Comparison of ENCODE assay signal across 9 mouse cellular contexts in the genomic region with DNA sequence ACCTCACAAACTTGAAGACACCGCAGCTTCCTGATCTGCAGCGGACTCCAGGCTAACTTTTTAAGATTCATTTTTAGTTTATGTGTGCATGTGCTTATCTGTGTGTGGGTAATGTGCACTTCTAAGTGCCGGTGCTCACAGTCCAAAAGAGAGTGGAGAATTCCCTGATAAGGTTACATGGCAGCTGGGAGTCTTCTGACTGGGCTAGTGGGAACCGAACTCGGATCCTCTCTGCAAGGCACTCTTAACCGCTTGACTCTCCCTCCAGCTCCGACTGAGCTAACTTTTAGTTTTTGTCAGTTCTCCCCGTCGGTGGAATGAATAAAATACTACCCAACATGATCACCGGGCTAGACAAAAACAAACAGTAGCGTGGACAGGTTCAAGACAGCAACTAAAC. TPM values are rescaled to one million over a fixed set of nuclear protein-coding genes. Genes with fewer than 3 reads are reported as not detected.
DNase-seq lines count a peak whose midpoint lies in the region; ATAC-seq and TF ChIP-seq lines count a peak whose summit lies in the region.
"Had no signal": no experiment of that assay in that cellular context is flagged by ENCODE, and none has a peak within 500 bp of the region (broad histone marks: within the 10 kb centered on the region; RNA-seq: fewer than 3 reads in every experiment).

No protein-coding gene starts in this region.

- H3K4me2 ChIP-seq in heart, embryonic 11.5 days: peak overlapping the region; percentile 84
- H3K4me2 ChIP-seq in forebrain, embryonic 12.5 days: peak overlapping the region; percentile 84
- peak overlapping the region; percentile 87 for H3K4me2 ChIP-seq in limb, embryonic 12.5 days
- H3K4me2 ChIP-seq in neural tube, embryonic 13.5 days: peak overlapping the region; percentile 80

- no peaks in the 10 kb centered on the region for H3K27me3 ChIP-seq in heart, embryonic 11.5 days (ENCODE audit: control insufficient read depth, insufficient read depth, low read length)
- H3K27me3 ChIP-seq in forebrain, embryonic 12.5 days: no peaks in the 10 kb centered on the region
- H3K27me3 ChIP-seq in limb, embryonic 12.5 days: no peaks in the 10 kb centered on the region
- H3K27me3 ChIP-seq in neural tube, embryonic 13.5 days: no peaks in the 10 kb centered on the region
- H3K27me3 ChIP-seq: Patski had no signal

- in situ Hi-C loops in ES-E14 (cut with MboI; ENCODE audit: low sequenced_read_pairs in 2 of 2, unreplicated experiment in 2 of 2): no loop called here

- H3K4me1 ChIP-seq in heart, embryonic 11.5 days (ENCODE audit: control insufficient read depth, insufficient read depth, low read length): peaks cover 20% of the 10 kb centered on the region
- no peaks in the 10 kb centered on the region for H3K4me1 ChIP-seq in ES-E14 (ENCODE audit: control insufficient read depth in 2 of 2, insufficient read depth in 2 of 2, low read length in 2 of 2, poor library complexity in 1 of 2)
- H3K4me1 ChIP-seq in forebrain, embryonic 12.5 days: peaks cover 26% of the 10 kb centered on the region
- H3K4me1 ChIP-seq in limb, embryonic 12.5 days (replicated peaks): peaks cover 22% of the 10 kb centered on the region
- H3K4me1 ChIP-seq in neural tube, embryonic 13.5 days (replicated peaks): peaks cover 26% of the 10 kb centered on the region

- DNase-seq in heart, adult 11 months: no peak
- no peak for DNase-seq in ES-E14 (ENCODE audit: low read depth, low spot score)
- DNase-seq in ovary, postnatal 10 days (ENCODE audit: low spot score): no peak
- no peak for DNase-seq in adrenal gland, postnatal 25 days

- H3K36me3 ChIP-seq in heart, embryonic 11.5 days (ENCODE audit: control insufficient read depth, insufficient read depth, low read length): peaks cover 18% of the 10 kb centered on the region; the same call in 1 of the 2 replicates
- peaks cover 25% of the 10 kb centered on the region for H3K36me3 ChIP-seq in ES-E14 (ENCODE audit: control insufficient read depth, insufficient read depth, low read length, poor library complexity, severe bottlenecking)
- H3K36me3 ChIP-seq in forebrain, embryonic 12.5 days (replicated peaks): peaks cover 29% of the 10 kb centered on the region
- H3K36me3 ChIP-seq in limb, embryonic 12.5 days: peaks cover 39% of the 10 kb centered on the region
- peaks cover 36% of the 10 kb centered on the region for H3K36me3 ChIP-seq in neural tube, embryonic 13.5 days

- H3K4me3 ChIP-seq in heart, embryonic 11.5 days (ENCODE audit: low read depth, low read length): peak overlapping the region; percentile 96
- peak overlapping the region; percentile 95 to 98 for H3K4me3 ChIP-seq in ES-E14 (ENCODE audit: insufficient read depth in 1 of 2, low read depth in 1 of 2, low read length in 2 of 2, poor library complexity in 1 of 2, severe bottlenecking in 1 of 2)
- peak overlapping the region; percentile 92 for H3K4me3 ChIP-seq in forebrain, embryonic 12.5 days (replicated peaks)
- H3K4me3 ChIP-seq in limb, embryonic 12.5 days (replicated peaks): peak overlapping the region; percentile 89
- peak overlapping the region; percentile 64 for H3K4me3 ChIP-seq in neural tube, embryonic 13.5 days

- no peaks in the 10 kb centered on the region for H3K9me3 ChIP-seq in heart, embryonic 11.5 days (replicated peaks; ENCODE audit: control insufficient read depth, low read length)
- no peaks in the 10 kb centered on the region for H3K9me3 ChIP-seq in ES-E14 (ENCODE audit: control insufficient read depth, insufficient read depth, low read depth, low read length)
- H3K9me3 ChIP-seq in forebrain, embryonic 12.5 days: no peaks in the 10 kb centered on the region
- no peaks in the 10 kb centered on the region for H3K9me3 ChIP-seq in limb, embryonic 12.5 days
- no peaks in the 10 kb centered on the region for H3K9me3 ChIP-seq in neural tube, embryonic 13.5 days

- WGBS in heart, embryonic 11.5 days (ENCODE audit: insufficient replicate concordance): 6% methylated on average over 11 of the region's 11 CpGs
- WGBS in forebrain, embryonic 12.5 days: 10% methylated on average over 11 of the region's 11 CpGs
- WGBS in limb, embryonic 12.5 days: 11% methylated on average over 11 of the region's 11 CpGs
- 8% methylated on average over 11 of the region's 11 CpGs for WGBS in neural tube, embryonic 13.5 days

- peak overlapping the region; percentile 98 for H3K9ac ChIP-seq in heart, embryonic 11.5 days (ENCODE audit: low read depth, low read length)
- peak overlapping the region; percentile 99 for H3K9ac ChIP-seq in ES-E14 (ENCODE audit: insufficient read depth, low read depth, low read length, poor library complexity, severe bottlenecking)
- peak overlapping the region; percentile 93 for H3K9ac ChIP-seq in forebrain, embryonic 12.5 days
- peak overlapping the region; percentile 82 for H3K9ac ChIP-seq in limb, embryonic 12.5 days (replicated peaks)
- H3K9ac ChIP-seq in neural tube, embryonic 13.5 days: peak overlapping the region; percentile 86

- peak overlapping the region; percentile 89 for H3K27ac ChIP-seq in heart, embryonic 11.5 days (ENCODE audit: low read depth, low read length)
- H3K27ac ChIP-seq in ES-E14 (ENCODE audit: insufficient read depth, low read depth, low read length, poor library complexity, severe bottlenecking): peak overlapping the region; percentile 85; the same call in 1 of the 2 replicates
- H3K27ac ChIP-seq in forebrain, embryonic 12.5 days: peak overlapping the region; percentile 83
- peak overlapping the region; percentile 89; the same call in 1 of the 2 replicates for H3K27ac ChIP-seq in limb, embryonic 12.5 days
- peak overlapping the region; percentile 89 for H3K27ac ChIP-seq in neural tube, embryonic 13.5 days (replicated peaks)

- ATAC-seq in heart, embryonic 11.5 days (replicated peaks; ENCODE audit: insufficient number of reproducible peaks, low FRiP score, low TSS enrichment): no peak
- no peak for ATAC-seq in forebrain, embryonic 12.5 days (ENCODE audit: low FRiP score)
- ATAC-seq in limb, embryonic 12.5 days (ENCODE audit: insufficient number of reproducible peaks, insufficient read depth, low FRiP score, low TSS enrichment, low read depth): no peak
- ATAC-seq in neural tube, embryonic 13.5 days (ENCODE audit: low read depth): no peak

TF ChIP-seq in ES-E14, 5 proteins besides CTCF, POLR2A, EP300 and RAD21:
- TF ChIP-seq ZNF384 (IDR thresholded peaks at IDR 0.05; ENCODE audit: low read depth, low read length): no peak
- no peak for TF ChIP-seq HCFC1 (IDR thresholded peaks at IDR 0.05; ENCODE audit: borderline replicate concordance, insufficient read depth, low read length)
- no peak for TF ChIP-seq ZC3H11A (IDR thresholded peaks at IDR 0.05; ENCODE audit: borderline replicate concordance, low read depth, low read length)
- no peak for TF ChIP-seq MAFK (IDR thresholded peaks at IDR 0.05; ENCODE audit: insufficient read depth, low read depth, low read length)

RNA-seq across cellular contexts. Expression of a gene that starts 0.8 kb away (rescaled TPM):
- polyA plus RNA-seq in heart, embryonic 11.5 days (2014; fragmentation: Nextera tagmentation; extraction: Ambion mirVana): 416 and 417 TPM in 2 replicates
- total RNA-seq in ES-E14 (2012; rRNA removed): 1,668 and 1,913 TPM in 2 replicates
- polyA plus RNA-seq in forebrain, embryonic 12.5 days (2016; fragmentation: Nextera tagmentation; extraction: Ambion mirVana): 397 and 421 TPM in 2 replicates
- 528 and 595 TPM in 2 replicates for polyA plus RNA-seq in limb, embryonic 12.5 days (2016; fragmentation: Nextera tagmentation; extraction: Ambion mirVana)
- polyA plus RNA-seq in neural tube, embryonic 13.5 days (2015; fragmentation: Nextera tagmentation; extraction: Ambion mirVana): 469 and 536 TPM in 2 replicates
- 577 and 595 TPM in 2 replicates for total RNA-seq in adrenal gland, postnatal 25 days (2021)

RNA-seq across cellular contexts. Expression of a gene that starts 0.8 kb away (rescaled TPM):
- 285 and 339 TPM in 2 replicates for polyA plus RNA-seq in heart, embryonic 11.5 days (2014; fragmentation: Nextera tagmentation; extraction: Ambion mirVana)
- total RNA-seq in ES-E14 (2012; rRNA removed): 84.2 and 101 TPM in 2 replicates
- polyA plus RNA-seq in forebrain, embryonic 12.5 days (2016; fragmentation: Nextera tagmentation; extraction: Ambion mirVana): 122 and 129 TPM in 2 replicates
- 139 and 141 TPM in 2 replicates for polyA plus RNA-seq in limb, embryonic 12.5 days (2016; fragmentation: Nextera tagmentation; extraction: Ambion mirVana)
- polyA plus RNA-seq in neural tube, embryonic 13.5 days (2015; fragmentation: Nextera tagmentation; extraction: Ambion mirVana): 143 and 145 TPM in 2 replicates
- total RNA-seq in adrenal gland, postnatal 25 days (2021): 252 TPM in 2 replicates

RNA-seq across cellular contexts. Expression of a gene that starts 38.5 kb away (rescaled TPM):
- polyA plus RNA-seq in heart, embryonic 11.5 days (2014; fragmentation: Nextera tagmentation; extraction: Ambion mirVana): not detected in 2 replicates
- 1.3 and 2.2 TPM in 2 replicates for total RNA-seq in ES-E14 (2012; rRNA removed)
- 0.36 and 0.59 TPM in 2 replicates for polyA plus RNA-seq in forebrain, embryonic 12.5 days (2016; fragmentation: Nextera tagmentation; extraction: Ambion mirVana)
- polyA plus RNA-seq in limb, embryonic 12.5 days (2016; fragmentation: Nextera tagmentation; extraction: Ambion mirVana): 0.20 TPM in 1 of 2 replicates, not detected in the other
- polyA plus RNA-seq in neural tube, embryonic 13.5 days (2015; fragmentation: Nextera tagmentation; extraction: Ambion mirVana): 0.59 and 1.1 TPM in 2 replicates
- total RNA-seq in adrenal gland, postnatal 25 days (2021): 0.48 TPM in 1 of 2 replicates, not detected in the other
- polyA plus RNA-seq: Patski had no signal
